Mouse (Mus musculus): Measurements from ENCODE around the gene Stx2.
"Not testable (repeated sequence)": the region's sequence is repeated elsewhere in the genome, so short reads cannot be mapped to it uniquely, and the experiment has no call there.

The Stx2 gene

DNA sequence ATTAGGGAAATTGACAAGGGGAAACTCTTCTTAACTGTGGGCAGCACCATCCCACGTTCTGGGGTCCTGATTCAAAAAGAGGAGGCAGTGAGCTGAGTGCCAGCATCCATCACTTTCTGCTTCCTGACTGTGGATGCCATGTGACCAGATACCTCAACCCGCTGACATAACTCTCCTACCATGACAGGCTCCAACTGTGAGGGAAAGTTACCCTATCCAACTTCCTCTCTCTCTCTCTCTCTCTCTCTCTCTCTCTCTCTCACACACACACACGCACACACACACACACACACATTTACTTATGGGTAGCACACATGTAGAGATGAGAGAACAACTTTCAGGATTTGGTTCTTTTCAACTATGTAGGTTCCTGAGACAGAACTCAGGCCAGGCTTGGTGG, 1.2 kb upstream of the Stx2 start:
- DNase-seq (ENCODE audit: low spot score): no peak

DNA sequence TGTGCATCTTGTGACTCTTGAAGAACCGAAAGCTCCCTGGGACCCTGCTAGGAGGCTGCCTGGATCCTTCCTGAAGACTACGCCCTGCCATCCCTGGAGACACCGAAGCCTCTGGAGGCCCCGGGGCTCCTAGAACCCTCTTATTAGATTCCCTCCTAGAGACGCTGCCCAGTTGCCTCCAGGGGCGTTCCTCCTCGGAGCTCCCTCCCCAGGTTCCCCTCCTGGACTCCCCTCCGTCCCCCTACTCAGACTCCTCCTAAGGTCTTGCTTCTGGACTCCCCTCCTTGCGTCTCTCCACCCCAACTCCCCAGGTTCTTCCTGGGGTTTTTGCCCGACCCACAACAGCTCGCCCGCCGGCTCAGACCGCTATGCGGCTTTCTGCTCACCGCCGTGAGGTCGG, 366 bp downstream of the Stx2 start:
- DNase-seq (ENCODE audit: low spot score): peak; percentile 17

DNA sequence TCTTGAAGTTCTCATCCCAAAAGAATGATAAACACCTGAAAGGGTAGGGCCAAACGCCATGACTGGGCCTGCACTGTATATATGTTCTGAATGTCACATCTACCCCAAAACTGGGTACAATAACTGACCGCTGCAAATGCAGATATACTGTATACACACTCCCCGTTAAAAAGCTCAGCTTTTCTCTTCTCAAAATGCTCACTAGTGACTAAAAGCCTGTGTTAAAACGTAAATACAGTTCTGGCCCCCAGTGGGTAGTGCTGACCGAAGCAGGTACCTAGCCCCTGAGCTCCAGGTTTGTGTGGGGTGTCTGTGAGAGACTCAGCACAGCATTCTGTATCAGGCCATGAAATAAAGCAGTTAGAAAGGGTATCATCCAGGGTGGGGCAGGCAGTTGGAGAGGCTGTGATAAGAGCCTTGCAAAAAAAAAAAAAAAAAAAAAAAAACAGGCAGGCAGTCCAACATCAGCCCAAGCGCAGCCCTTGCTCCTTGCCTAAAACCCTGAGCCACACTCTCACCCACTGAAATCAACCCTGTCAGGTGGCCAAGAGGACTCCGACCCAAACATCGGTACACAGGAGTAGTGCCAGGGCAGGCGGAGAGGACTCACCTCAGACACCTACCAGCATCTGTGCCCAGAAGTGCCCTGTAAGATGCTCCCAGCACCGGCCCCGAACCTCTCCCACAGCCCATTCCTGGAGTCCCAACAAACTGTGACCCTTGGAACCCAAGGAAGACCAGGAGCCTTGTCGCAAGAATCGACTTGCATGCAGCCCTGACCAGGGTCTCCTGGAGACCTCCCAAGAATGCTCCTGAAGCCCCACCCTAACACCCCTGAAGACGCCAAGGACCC, 1.0 kb downstream of the Stx2 start:
- peak; percentile 41 for DNase-seq (ENCODE audit: low spot score)

DNA sequence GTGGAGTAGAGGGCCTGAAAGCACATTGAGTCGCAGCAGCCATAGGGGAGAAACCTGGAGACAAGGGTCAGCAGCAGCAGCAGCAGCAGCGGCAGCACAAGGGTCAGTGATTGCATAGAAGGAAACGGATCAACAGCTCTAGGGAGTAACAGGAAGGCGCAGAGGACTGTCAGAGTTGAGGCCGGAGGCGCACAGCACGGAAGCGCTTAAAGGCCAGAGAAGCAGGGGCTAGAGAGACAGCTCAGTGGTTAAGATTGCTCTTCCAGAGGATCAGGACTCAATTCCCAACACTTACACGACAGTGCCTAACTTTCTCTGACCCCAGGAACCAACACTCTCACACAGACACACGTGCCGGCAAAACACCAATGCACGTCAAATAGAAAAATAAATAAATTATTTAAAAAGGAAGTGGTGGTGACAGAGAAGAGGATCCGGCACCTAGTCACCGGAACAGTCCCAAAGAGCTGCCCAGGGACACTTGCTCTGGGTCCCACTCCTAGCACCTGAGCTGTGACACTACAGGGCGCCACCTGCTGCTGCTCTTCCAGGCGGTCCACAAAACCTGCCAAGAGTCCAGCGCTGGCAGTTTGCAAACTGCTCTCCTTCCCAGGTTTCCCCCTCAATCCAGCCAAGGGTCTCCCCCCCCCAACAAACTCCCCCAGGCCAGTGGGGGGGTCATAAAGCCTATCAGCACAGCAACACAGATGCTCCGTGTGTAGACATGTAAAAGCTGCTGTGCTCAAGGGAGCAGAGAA, 2.2 kb downstream of the Stx2 start:
- no peak for DNase-seq (ENCODE audit: low spot score)

DNA sequence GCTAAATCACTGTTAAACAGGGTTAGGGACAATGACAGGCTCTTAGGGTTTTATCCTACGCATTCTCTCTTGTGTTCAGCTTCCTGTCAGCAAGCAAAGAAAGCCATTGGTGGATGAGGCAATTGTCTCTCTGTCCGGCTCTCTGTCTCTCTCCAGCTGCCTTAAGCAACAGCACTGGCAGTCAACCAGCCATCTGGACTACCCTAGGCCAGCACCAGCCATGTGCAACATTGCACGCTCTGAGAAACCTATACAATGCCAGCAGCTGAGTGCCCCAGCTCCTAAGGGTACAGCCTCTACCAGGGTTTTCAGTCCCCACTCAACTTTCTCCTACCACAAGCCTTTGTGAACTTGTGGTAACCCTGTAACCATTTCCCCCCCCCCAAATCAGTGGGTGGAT, 3.0 kb downstream of the Stx2 start:
- peak; percentile 91 for DNase-seq (ENCODE audit: low spot score)

DNA sequence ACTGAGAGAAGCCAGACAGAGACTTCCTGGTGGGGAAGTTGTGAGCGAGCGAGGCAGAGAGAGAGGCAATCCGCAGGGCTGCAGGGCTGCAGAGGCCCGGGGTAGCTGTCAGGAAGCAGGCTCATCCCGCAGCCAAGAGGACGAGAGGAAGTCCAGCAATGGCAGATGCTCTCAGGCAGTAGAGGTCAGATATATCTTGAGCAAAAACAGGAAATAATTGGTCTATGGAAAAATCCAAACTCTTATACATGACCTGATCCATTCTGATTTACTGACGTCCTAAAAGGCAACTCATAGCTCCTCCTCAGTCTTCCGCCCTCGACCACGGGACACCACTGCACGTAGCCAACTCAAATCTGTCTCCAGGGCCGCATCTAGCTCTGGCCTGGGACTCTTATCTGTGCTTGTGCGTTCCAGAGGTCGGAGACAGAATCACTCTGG, 5.8 kb downstream of the Stx2 start:
- DNase-seq (ENCODE audit: low spot score): no peak

DNA sequence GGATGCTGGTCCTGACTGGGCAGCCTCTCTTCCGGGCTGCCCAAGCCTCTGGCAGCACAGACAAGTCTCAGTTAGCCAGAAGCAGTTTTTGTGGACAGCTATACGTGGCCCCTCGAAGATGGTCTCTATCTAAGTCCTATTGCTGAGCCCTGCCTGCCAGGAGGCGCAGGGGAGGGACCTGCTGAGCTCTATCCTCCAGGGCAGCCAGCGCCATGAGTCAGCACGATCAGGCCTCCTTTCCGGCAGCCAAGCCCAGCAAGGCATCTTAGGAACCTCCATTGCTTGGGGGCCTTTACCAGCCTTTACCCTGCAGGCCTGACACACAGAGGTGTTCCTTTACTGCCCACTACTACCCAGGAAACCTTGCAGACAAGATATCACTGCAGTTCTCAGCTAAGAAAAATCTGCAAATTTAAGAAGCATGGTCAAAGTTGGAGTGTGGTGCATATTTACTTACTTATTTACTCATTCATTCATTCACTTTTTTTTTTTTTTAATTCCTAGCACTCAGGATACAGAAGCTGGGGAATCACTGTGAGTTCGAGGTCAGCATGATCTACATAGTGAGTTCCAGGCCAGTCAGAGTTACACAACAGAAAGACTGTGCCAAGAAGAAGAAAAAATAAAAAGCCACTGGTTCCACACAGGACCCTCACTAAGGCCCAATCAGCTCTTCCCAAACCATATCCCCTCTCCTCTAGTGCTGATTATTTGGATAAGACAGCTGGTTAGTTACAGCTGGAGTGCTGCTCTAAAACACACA, 7.5 kb downstream of the Stx2 start:
- peak; percentile 17 for DNase-seq (ENCODE audit: low spot score)

DNA sequence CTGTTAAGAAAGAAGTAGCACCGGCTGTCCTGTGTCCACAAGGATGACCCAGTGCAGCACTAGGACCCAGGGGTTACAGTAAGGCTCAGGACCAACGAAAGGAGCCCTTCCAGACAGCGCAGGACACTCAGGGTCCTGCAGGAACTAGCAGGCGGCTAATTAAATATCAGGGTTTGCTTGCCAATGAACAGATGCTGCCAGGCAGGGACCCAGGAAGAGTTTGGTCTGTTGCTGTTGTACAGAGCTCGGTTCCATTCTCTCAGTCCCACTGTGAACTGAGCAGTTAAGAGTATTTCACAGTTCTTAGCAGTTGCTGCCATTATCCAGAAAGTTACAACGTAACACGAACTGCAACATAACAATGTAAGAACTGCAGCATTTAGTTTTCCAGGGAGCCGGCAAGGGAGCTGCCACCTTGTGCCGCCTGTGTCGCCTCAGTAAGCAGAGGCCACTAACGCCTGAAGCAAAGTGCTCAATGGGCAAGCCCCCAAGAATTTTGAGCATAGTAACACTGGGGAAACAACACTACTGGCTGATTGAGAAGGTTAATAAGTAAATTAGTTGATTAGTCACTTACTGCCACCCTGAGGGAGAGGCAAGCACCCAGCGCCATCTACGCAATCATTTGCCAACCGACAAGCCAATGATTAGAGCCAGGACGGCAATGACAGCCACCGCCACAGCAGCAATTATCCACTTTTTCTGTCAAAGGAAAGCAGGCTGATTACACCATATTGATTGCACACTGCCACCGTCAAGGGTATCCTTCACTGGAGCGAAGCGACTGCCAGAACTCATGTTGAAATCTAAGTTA, 21.0 kb downstream of the Stx2 start:
- DNase-seq (ENCODE audit: low spot score): no peak

DNA sequence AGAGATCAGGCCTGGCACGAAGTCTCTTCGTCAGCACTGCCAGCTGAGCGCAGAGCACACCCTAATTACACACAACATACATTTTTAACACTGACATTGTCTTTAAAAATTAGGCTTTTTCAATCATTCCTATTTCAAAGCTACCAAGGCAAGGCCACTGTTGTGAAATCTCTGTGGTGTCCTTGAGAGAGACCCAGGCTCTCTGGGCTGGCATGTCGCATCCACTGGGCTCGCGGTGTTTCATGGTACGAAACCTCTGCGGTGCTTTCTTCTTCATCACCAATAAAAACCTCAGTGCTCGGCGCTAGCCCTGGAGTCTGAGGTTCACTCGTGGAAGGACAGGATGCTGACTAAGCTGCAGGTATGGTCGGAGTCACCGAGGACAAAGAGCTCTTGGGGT, 22.4 kb downstream of the Stx2 start:
- no peak for DNase-seq (ENCODE audit: low spot score)

DNA sequence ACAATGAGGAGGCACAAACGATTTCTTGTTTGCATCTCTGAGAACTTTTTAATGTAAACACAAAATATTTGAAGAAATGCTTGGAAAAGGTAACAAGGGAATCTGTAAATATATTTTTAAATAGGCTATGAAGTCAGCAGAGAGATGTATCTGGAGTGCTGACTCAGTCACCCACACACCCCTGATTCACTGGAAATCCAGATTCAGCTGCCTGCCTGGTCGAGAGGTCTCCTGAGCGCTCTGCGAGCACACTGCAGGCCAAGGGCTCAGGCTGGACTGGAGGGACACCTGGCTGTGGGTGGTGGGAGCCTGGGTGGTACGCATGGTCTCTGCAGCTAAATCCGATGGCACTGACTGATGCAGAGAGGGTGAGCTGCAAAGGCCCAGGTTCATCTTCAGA, 23.8 kb downstream of the Stx2 start:
- DNase-seq (ENCODE audit: low spot score): no peak

DNA sequence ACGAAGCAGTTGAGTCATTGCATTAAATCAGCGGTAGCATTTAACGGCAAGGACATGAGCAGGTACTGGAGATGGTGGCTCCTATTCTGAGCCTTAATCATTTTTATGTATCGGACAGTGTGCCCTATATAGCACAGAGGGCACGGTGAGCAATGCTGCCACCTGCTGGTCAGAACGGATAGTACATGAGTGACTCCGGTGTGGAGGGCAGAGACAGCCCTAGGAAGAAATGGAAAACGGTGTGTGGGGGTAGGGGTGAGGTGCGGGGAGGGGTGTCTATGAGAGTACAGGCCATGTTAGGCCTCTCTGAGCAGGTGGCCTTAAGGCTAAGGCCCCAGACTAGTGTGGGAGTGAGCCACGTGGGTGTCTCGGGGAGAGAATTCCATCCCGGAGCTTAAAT, 26.8 kb downstream of the Stx2 start:
- peak; percentile 78 for DNase-seq (ENCODE audit: low spot score)

DNA sequence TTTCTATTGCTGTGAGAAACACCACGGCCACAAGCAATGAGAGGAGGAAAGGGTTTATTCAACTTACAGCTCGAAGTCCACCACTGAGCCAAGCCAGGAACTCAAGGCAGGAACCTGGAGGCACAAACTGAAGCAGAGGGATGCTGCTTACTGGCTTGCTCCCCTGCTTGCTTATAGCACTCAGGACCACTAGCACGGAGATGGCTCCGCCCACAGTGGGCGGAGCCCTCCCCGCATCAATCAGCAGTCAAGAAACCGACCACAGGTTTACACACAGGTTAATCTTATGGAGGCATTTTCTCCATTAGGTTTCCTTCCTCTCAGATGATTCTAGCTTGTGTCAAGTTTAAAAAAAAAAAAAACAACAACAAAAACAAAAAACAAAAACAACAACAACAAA, 27.5 kb downstream of the Stx2 start:
- no peak for DNase-seq (ENCODE audit: low spot score)

DNA sequence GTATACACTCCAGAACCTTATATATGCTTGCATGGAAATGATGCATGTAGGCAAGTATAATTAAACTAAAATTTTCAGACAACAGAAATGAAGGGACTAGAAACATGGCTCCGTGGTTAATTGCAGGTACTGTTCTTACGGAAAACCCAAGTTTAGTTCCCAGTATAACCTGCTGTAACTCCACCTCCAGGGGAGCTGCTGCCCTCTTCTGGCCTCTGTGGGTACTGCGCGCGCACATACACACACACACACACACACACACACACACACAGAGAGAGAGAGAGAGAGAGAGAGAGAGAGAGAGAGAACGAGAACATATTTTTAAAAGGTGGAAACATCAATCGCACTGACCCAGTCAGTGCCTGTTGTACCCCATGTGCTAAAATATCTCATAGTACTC, 29.4 kb downstream of the Stx2 start:
- DNase-seq (ENCODE audit: low spot score): no peak

DNA sequence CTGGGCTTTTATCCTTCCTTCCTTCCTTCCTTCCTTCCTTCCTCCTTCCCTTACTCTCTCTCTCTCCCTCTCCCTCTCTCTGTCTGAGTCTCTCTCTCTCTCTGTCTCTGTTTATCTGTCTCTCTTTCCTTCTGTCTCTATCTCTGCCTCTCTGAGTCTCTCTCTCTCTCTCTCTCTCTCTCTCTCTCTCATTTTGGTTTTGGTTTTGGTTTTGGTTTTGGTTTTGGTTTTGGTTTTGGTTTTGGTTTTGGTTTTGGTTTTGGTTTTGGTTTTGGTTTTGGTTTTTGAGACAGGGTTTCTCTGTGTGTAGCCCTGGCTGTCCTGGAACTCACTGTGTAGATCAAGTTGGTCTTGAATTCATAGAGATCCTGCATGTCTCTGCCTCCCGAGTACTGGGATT, 30.9 kb downstream of the Stx2 start:
- not testable (repeated sequence) for DNase-seq (ENCODE audit: low spot score)

DNA sequence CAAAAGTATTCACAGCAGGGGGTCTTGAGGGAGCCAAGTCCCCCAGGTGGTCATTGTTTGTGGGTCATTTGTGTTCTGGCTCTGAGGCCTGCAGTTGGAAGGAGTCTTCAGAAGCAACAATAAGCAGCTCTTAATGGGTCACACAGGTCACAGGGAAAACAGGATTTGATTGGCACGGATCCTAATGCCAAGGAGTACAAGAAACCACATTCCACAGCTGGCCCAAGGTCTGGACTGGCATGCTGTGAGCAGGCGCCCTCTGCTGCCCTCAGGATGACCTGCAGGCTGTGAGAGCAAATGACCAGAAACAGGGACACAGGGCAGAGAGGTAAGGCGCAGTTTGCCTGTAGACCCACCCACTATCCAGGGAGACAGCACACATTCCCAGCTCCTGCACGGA, 32.1 kb downstream of the Stx2 start:
- peak; percentile 54 for DNase-seq (ENCODE audit: low spot score)

DNA sequence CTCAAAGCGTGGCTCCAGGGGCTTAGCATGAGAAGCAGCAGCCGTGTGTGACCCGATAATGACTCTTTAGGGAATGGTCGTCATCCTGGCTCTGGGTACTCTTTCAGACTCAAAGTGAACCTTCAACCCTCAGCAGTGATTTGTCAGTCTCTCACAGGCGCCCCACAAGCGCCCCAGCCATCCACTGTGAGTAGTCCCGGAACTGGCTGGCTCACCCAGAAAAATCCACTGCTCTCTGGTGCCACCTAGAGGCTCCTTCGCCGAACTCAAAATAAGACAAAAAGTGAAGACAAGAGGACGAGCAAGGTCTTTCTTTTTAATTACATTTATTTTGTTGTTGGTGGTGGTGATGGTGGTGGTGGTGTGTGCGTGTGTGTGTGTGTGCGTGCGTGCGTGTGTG, 37.1 kb downstream of the Stx2 start:
- peak; percentile 75 for DNase-seq (ENCODE audit: low spot score)

DNA sequence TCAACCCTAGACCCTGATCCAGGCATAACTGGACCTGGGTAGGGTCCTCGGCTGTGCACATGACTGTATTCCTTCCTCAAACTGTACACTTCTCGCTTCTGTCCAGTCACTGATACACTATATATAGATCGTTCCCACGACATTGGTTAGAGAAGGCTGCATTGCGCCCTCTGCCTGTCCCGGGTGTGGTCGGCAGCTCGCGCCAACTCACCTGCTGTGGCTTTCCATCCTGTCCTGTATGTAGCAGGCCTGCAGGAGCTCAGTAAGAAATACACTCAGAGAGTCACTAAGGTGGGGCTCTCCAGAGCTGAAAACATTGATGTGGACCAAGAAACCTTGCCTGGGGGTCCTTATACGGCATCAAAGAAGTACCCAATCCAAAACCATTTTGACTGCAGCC, 37.5 kb downstream of the Stx2 start:
- DNase-seq (ENCODE audit: low spot score): no peak

DNA sequence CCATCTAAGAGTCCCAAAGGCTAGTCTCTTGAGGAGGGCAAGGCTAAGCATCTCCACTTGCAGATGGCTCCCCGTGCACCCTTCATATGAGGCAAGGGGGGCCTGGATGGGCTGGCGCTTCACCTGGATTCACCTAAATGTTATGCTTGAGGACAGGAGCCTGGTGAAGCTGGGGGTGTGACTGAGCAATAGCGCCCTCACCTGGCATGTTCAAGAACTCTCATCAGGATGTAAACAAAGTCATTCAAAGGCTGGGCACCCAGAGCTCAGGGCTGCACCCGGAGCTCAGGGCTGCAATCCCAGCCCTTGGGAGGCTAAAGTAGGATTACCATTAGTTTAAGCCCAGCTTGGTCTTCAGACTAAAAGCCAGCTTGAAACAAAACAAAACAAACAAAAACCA, 44.0 kb downstream of the Stx2 start:
- no peak for DNase-seq (ENCODE audit: low spot score)

DNA sequence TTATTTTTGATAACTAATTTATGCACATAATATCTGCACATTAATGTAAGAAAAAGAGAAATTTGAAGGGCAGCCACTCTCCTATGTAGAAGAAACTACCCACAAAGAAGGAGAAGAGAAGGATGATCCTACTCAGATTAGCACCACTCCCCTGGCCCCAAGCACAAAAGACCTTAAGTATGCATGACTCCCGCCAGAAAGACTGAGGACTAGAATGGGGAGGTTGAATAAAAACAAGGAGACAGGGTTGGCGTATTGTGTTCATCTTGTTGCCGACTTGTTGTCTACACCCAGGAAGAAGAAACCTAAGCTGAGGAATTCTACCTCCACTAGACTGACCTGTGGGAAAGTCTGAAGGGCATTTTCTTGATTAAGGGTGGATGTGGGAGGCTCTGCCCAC, 49.5 kb downstream of the Stx2 start:
- DNase-seq (ENCODE audit: low spot score): no peak

DNA sequence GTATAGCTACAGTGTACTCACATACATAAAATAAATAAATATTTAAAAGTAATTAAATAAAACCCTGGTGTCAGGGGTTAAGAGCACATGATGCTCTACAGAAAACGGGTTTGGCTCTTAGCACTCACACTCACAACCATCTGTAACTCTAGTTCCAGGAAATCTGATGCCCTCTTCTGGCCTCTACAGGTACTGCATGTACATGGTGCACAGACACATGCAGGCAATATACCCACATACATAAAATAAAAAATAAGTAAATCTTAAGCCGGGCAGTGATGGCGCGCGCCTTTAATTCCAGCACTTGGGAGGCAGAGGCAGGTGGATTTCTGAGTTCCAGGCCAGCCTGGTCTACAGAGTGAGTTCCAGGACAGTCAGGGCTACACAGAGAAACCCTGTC, 54.0 kb downstream of the Stx2 start:
- not testable (repeated sequence) for DNase-seq (ENCODE audit: low spot score)

DNA sequence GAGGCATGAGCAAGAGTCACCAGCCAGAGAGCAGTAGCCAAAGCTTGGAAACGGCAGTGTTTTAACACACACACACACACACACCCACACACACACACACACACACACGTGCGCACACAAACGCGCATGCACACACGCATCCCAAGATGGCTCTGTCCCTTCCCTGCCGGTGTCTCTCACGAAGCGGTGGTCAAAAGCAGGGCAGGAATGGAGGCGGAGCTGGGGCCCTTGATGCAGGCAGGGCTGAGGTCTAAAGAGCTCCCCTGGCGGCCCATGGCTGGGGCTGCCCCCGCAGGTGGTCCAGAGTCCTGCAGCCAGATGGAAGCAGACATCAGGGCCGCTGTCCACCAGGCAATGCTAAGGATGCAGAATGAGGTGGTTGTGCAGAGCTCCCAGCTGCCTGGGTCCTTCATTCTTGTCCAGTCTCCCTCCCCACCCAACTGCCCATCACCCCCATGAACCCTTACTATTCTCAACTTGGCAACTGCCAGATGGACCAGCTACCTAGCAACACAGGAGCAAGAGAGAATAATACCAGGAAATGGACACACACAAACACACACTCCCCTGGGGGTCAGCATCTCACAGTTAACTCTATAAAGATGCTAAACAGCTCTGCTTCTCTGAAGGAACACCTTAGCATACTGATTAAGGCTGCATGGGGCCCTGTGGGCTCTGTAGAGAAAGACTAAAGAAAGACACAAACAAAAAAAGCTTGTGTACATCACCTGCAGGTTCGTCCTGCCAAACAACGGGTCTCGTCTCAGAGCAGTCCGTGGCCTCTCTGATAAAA, 54.9 kb downstream of the Stx2 start, which contains the start of gene Rimbp2:
Gene Rimbp2, minus strand, starts transcription at position 209 of the 793 bp plus-strand sequence.
- DNase-seq (ENCODE audit: low spot score): no peak

Data from adipocyte (in vitro differentiated cells).